Mouse (Mus musculus): ENCODE results near the gene Map3k21.

The Map3k21 gene

GRCm38 (mm10) chr8:125914386-125914785 is 4.1 kb downstream of the Map3k21 start:
- no peak for DNase-seq (ENCODE audit: low read depth, low spot score)

- DNase-seq (ENCODE audit: low read depth, low spot score), result no peak
Measured at GRCm38 (mm10) chr8:125917013-125917412, 6.8 kb downstream of the Map3k21 start.

DNA sequence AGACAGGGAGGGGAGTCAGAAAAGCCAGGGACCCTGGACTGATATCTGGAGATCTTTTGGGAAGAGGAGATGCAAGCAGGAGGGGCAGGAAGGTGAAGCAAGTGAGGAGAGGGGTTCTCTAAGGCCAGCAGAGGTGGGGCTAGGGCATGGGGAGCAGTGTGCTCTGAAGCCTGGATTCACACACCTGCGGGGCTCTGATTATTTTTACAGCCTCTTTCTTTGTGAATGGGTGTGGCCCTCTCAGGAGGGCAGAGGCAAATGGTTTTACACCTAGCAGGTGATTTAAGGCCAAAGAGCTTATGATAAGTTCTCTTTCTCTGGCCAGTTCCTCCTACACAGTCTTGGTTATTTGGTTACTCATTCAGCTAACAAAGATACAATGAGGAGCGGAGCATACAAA is 8.5 kb downstream of the Map3k21 start:
- no peak for DNase-seq (ENCODE audit: low read depth, low spot score)

DNA sequence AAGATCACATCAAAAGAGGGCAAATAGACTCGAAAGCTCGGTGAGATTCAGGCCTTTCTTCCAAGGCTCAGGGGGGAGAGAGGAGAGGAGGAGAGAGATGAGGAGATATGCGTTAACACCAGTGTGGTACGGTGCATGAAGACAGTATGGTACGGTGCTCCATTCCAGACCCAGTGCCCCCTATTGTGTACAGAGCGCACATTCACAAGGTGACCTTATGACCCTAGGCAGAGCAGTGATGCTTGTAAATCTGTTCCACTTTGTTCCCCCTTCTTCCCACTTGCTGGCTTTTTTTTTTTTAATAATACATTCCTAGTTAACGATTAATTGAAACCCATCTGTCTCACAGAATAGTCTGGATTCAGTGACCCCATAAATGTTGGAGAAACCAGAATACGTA is 9.3 kb downstream of the Map3k21 start:
- no peak for DNase-seq (ENCODE audit: low read depth, low spot score)

GRCm38 (mm10) chr8:125920281-125920680 is 10.0 kb downstream of the Map3k21 start:
- DNase-seq (ENCODE audit: low read depth, low spot score), result no peak

GRCm38 (mm10) chr8:125920761-125921160 is 10.5 kb downstream of the Map3k21 start:
- DNase-seq (ENCODE audit: low read depth, low spot score), result no peak

GRCm38 (mm10) chr8:125922333-125922732 is 12.1 kb downstream of the Map3k21 start:
- DNase-seq (ENCODE audit: low read depth, low spot score), result no peak

DNA sequence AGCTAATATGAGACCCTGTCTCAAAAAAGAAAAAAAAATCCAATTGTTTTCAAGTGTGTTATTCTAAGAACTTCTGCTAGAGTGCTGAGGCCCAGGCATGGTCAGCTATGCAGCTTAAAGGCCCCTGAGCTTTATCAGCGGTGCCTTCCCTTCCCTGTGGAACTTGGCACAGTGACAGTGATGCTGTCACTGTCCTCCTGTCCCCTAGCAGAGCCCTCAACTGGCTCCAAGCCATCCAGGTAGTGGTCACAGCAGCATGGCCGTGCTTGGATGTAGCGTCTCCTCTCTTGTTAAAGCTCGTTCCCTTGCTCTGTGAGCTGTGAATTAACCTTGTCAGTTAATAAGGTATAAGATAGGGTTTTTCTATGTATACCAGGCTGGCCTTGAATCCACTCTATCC is 16.4 kb downstream of the Map3k21 start:
- no peak for DNase-seq (ENCODE audit: low read depth, low spot score)

DNA sequence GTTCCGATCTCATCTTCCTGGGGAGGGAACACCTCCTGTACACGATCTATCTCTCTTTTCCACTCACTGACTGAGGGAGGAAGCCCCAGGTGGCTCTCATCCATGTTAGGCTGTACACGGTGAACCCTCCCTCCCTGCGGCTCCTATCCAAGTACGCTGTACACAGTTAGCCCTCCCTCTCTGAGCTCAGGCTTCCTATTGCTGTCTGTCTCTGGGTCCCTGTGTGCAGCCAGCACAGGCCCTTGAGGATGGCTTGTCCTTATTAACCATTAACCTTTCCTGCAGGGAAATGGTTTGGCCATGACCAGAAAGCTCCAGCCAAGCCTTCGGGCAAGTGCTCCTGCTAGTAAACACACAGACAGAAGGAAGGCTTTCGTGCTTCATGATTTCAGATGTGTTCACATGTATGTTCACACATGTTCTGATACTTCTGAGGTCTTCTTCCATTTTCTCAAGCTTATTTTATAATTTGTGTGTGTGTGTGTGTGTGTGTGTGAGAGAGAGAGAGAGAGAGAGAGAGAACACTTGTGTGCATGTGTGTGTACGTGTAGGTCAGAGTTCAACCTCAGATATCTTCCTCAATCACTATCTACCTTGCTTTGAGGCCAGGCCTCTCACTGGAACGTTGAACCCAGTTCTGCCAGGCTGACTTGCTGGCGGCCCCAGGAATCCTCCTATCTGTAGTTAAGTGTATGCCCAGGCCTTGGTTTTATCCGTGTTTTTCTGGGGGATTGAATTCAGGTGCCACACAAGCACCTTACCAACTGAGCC is 20.2 kb downstream of the Map3k21 start:
- no peak for DNase-seq (ENCODE audit: low read depth, low spot score)

GRCm38 (mm10) chr8:125931822-125932221 is 21.6 kb downstream of the Map3k21 start:
- no peak for DNase-seq (ENCODE audit: low read depth, low spot score)

- DNase-seq (ENCODE audit: low read depth, low spot score), result peak; percentile 48
Measured at GRCm38 (mm10) chr8:125935649-125936048, 25.4 kb downstream of the Map3k21 start.

- DNase-seq (ENCODE audit: low read depth, low spot score), result no peak
Measured at GRCm38 (mm10) chr8:125944511-125944910, 34.3 kb downstream of the Map3k21 start.

DNA sequence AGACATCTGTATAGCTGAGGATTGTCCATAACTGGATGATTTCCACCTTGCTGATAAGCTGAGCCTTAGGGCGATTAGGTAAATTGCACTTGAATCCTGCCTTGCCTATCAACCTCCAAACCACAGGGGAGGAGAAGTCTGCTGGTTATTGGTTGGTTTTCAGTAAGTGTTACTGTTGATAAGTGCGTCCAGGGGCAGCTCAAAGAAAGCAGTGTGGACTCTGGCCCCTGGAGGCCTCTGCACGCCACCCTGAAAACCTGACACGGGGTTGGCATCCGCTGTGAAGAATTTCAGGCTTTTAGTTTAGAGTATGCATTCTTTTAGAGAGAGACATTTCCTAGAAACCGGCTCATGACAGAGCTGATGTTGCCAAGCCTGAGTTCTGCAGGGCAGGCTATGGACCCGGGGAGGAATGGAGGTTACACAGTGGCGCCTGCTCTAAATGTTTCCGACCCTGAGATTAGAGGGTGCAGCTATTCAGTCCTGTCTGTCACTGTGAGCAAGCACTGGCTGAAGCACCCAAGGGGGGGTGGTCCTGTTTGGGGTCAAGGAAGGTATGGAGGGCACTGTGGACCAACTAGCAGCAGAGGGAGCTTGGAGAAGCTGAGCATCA is 38.6 kb downstream of the Map3k21 start:
- no peak for DNase-seq (ENCODE audit: low read depth, low spot score)

DNA sequence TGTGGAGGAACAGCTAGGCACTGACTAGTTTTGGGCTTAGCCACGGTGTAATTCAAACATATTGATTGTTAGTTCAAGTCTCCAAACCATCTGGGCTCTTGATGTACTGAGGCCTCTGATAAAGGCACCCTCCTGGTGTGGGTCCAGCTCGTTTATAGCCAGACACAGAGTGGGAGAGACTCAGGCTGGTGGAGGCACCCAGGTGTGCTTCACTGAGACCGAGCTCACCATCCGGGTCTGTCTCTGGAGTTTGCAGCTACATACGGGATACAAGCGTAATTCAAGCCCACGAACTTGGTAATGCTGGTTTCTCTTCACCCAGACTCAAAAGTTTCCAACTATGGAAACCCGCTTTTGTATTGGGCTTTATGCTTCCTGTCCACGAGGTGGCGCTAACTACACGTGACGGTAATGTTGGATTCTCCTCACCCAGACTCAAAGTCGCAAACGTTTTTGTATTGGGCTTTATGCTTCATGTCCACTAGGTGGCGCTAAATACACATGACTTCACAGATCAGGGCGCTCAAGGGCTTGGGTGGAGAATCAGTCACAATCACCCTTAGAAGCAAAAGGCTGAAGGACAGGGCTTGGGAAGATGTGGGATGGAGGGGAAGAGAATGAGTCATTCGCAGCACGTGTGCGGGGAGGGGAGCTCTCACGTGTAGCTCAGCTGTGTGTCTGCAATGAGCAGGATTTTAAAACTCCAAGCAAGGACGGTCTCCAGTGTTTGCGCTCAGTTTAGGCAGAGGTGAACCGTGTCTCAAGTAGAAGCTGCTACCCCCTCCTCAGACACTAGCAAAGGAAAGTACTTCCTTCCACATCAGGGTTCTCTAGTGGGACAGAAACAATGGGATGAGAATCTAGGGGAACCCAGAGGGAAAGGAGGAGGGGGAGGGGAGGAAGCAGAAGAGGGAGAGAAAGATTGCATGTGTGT is 40.0 kb downstream of the Map3k21 start:
- peak; percentile 94 for DNase-seq (ENCODE audit: low read depth, low spot score)

DNA sequence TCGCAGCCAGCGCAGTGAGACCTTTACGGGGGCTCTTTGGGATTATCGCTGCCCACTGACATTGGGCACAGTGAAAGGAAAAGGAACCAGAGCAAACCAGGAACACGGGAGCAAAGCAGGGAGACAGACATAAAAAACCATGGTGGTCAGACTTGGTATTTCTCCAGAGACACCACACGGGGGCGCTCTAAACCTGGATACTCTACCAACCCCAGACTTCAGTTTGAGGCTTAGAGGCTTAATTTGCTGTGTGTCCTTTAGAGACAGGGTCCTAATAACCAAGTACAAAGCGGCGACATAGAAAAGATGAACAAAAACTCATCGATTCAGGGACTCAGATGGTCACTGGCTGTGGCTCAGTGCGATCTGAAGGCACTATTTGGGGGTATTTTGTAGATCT is 45.4 kb downstream of the Map3k21 start:
- peak; percentile 48 for DNase-seq (ENCODE audit: low read depth, low spot score)

DNA sequence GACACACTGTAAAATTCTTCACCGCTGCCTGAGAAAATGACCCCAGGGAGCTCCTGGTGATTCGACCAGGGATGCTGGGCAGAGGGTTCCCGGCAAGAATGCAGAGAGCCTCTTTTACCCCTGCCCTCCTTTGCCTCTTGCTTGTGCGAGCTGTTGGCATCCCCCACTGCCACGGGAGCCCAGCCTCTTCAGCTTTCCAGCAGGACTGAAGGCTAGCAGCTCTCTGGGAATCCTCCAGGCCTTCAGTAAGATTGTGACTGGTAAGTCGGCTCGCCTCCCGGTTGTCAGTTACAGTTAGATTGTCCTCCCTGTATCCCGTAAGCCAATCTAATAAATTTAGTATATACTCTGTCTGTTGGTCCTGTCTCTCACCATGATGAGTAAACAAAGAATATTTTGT is 46.5 kb downstream of the Map3k21 start:
- DNase-seq (ENCODE audit: low read depth, low spot score), result no peak

GRCm38 (mm10) chr8:125957226-125957993 is 47.2 kb downstream of the Map3k21 start:
- no peak for DNase-seq (ENCODE audit: low read depth, low spot score)

GRCm38 (mm10) chr8:125957994-125958368 is 47.7 kb downstream of the Map3k21 start:
- DNase-seq (ENCODE audit: low read depth, low spot score), result no peak

DNA sequence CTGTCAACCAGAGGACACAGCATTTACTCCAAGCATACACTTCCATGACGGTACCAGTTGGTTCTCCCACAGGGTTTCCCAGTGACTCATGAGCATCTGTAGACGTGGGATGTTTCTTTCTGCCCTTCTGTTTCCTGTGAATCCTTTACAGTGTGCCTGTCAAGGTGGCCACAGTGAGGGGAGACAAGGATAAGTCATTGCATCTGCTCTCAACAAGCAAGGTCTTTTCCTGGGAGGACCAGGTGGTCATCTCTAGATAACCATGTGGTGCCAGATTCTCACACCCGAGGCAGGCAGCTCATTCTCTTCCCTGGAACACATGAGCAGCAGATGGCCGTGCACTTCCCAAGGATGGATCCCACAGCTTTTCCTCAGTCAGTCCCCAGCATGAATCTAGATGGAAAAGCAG is 49.1 kb downstream of the Map3k21 start:
- no peak for DNase-seq (ENCODE audit: low read depth, low spot score)

DNA sequence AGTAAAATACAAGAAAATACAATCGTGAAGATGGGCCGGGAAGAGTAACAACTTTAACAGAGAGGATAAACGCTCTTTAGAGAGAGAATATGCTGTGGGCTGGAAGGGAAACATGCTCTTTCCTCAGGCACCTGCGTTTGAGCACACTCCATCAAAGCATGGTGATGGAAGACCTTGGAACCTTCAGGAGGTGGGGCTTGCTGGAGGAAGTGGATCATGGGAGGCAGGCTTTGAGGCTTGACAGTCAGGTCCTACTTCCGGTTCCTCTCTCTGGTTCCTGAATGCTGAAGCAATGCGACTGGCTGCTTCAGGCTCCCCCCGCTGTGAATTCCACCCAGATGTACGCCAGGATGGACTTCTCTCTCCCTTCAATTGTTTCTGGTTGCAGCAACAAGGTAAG is 49.8 kb downstream of the Map3k21 start:
- no peak for DNase-seq (ENCODE audit: low read depth, low spot score)

- DNase-seq (ENCODE audit: low read depth, low spot score), result peak; percentile 28
Measured at GRCm38 (mm10) chr8:125961790-125962189, 51.5 kb downstream of the Map3k21 start.

- DNase-seq (ENCODE audit: low read depth, low spot score), result no peak
Measured at GRCm38 (mm10) chr8:125963807-125964211, 53.6 kb downstream of the Map3k21 start.

Measured in retina, postnatal 7 days (tissue).